Mouse (Mus musculus) left cerebral cortex, adult 11 months (tissue): Measurements from ENCODE around the gene Rundc3b.

Experiments used
- DNase-seq: peaks from one replicate; pipeline ENCODE4 v3.0.0; 2022; ENCODE audit warnings: low spot score

The Rundc3b gene

DNA sequence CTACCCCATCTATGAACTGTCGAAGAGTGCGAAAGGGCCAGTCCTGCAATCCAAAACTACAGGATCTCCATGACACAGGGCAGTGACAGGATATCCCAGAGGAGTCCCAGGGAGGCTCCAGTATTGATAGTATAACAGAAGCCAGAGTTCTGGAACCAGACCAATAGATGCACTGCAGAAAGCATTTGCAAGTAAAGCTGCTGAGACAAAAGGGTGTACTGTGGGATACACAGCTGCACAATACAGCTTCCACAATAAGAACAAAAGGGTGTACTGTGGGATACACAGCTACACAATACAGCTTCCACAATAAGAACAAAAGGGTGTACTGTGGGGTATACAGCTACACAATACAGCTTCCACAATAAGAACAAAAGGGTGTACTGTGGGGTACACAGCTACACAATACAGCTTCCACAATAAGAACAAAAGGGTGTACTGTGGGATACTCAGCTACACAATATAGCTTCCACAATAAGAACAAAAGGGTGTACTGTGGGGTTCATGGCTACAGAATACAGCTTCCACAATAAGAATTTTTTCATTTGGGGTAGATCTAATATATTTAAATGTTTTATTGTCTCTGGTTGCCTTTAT, 134.0 kb downstream of the Rundc3b start:
- DNase-seq: no peak

- no peak for DNase-seq
These were observed 134.6 kb downstream of the Rundc3b start for GRCm38 (mm10) chr5:8487989-8488700.

DNA sequence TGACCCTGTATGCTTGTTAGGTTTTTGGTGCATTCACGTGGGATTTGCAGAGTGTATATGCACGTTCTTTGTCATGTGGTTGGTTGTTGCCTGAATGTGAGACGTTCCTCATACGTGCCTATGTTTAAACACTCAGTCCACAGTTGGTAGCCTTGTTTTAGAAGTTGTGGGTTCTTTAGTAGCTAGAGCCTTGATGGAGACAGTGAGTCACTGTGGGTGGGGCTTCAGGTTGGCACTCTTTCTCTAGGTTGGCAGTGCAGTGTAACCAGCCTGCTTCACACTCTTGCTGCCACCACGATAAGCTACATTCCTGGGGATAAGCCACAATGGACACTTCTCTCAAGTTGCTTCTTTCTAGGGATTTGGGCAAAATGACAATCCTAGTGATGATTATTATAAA, 166.2 kb downstream of the Rundc3b start:
- no peak for DNase-seq

- no peak for DNase-seq
These were observed 167.2 kb downstream of the Rundc3b start for GRCm38 (mm10) chr5:8455565-8455964.
